Mouse (Mus musculus) spleen, adult 2 months (tissue): Measurements from ENCODE around the gene Tmtc1.

ENCODE experiments used
- CTCF ChIP-seq: fragments of 200-500 bp; IDR thresholded peaks from 2 replicates; pipeline ENCODE4 v1.5.1; 2011; ENCODE audit warnings: mild to moderate bottlenecking, inconsistent platforms; ENCODE audit not compliant: insufficient read depth, insufficient read length, insufficient replicate concordance; ENCODE audit errors: extremely low read depth
- POLR2A ChIP-seq: fragments of 200-500 bp; IDR thresholded peaks from 2 replicates; pipeline ENCODE4 v1.6.1; 2011; ENCODE audit warnings: low read depth, low read length, inconsistent platforms

GRCm38 (mm10) chr6:148403761-148404160, 40.4 kb downstream of the Tmtc1 start:
- TF ChIP-seq POLR2A (no peak), CTCF (no peak)
